Mouse (Mus musculus): ENCODE measurements around the gene Egfem1. TPM values are rescaled to one million over a fixed set of nuclear protein-coding genes. Genes with fewer than 3 reads are reported as not detected.

The Egfem1 gene
- polyA plus RNA-seq, 1 experiment, result not detected

GRCm38 (mm10) chr3:29068428-29069098 lies 13.3 kb upstream of the Egfem1 start:
- no peak overlapping the region for H3K27ac ChIP-seq (ENCODE audit: control insufficient read depth, insufficient read depth, low read depth, low read length, poor library complexity)
- H3K4me1 ChIP-seq (ENCODE audit: control insufficient read depth, insufficient read depth, low read length), result no peaks in the 10 kb centered on the region
- TF ChIP-seq CTCF (IDR thresholded peaks at IDR 0.05; ENCODE audit: control insufficient read depth, insufficient read depth, low read length) (no peak), POLR2A (IDR thresholded peaks at IDR 0.05; ENCODE audit: borderline replicate concordance, control insufficient read depth, low read depth, low read length) (no peak)
- WGBS, result 74% methylated on average over 6 of the region's 6 CpGs
- H3K4me3 ChIP-seq (replicated peaks; ENCODE audit: control insufficient read depth, low read depth, low read length), result no peak overlapping the region

- H3K27ac ChIP-seq (ENCODE audit: control insufficient read depth, insufficient read depth, low read depth, low read length, poor library complexity), result no peak overlapping the region
- H3K4me1 ChIP-seq (ENCODE audit: control insufficient read depth, insufficient read depth, low read length), result no peaks in the 10 kb centered on the region
- 15% methylated on average over 4 of the region's 4 CpGs for WGBS
- H3K4me3 ChIP-seq (replicated peaks; ENCODE audit: control insufficient read depth, low read depth, low read length), result no peak overlapping the region
- TF ChIP-seq CTCF (IDR thresholded peaks at IDR 0.05; ENCODE audit: control insufficient read depth, insufficient read depth, low read length) (no peak), POLR2A (IDR thresholded peaks at IDR 0.05; ENCODE audit: borderline replicate concordance, control insufficient read depth, low read depth, low read length) (no peak)
These were observed 10.5 kb upstream of the Egfem1 start for GRCm38 (mm10) chr3:29071315-29071714.

- H3K27ac ChIP-seq (ENCODE audit: control insufficient read depth, insufficient read depth, low read depth, low read length, poor library complexity), result no peak overlapping the region
- WGBS, result 23% methylated on average over 13 of the region's 13 CpGs
These were observed 306 bp upstream of the Egfem1 start for GRCm38 (mm10) chr3:29081517-29081916.

GRCm38 (mm10) chr3:29082296-29082995 lies 623 bp downstream of the Egfem1 start:
- H3K4me1 ChIP-seq (ENCODE audit: control insufficient read depth, insufficient read depth, low read length), result no peaks in the 10 kb centered on the region
- WGBS, result 3% methylated on average over 55 of the region's 59 CpGs
- H3K4me3 ChIP-seq (replicated peaks; ENCODE audit: control insufficient read depth, low read depth, low read length), result no peak overlapping the region
- H3K27ac ChIP-seq (ENCODE audit: control insufficient read depth, insufficient read depth, low read depth, low read length, poor library complexity), result no peak overlapping the region
- TF ChIP-seq CTCF (IDR thresholded peaks at IDR 0.05; ENCODE audit: control insufficient read depth, insufficient read depth, low read length) (no peak), POLR2A (IDR thresholded peaks at IDR 0.05; ENCODE audit: borderline replicate concordance, control insufficient read depth, low read depth, low read length) (no peak)

More at GRCm38 (mm10) chr3:29081517-29081916, 306 bp upstream of the Egfem1 start:
- no peaks in the 10 kb centered on the region for H3K4me1 ChIP-seq (ENCODE audit: control insufficient read depth, insufficient read depth, low read length)
- no peak overlapping the region for H3K4me3 ChIP-seq (replicated peaks; ENCODE audit: control insufficient read depth, low read depth, low read length)
- TF ChIP-seq POLR2A (IDR thresholded peaks at IDR 0.05; ENCODE audit: borderline replicate concordance, control insufficient read depth, low read depth, low read length) (no peak), CTCF (IDR thresholded peaks at IDR 0.05; ENCODE audit: control insufficient read depth, insufficient read depth, low read length) (no peak)

GRCm38 (mm10) chr3:29082996-29083350 lies 1.1 kb downstream of the Egfem1 start:
- no peak for TF ChIP-seq POLR2A (IDR thresholded peaks at IDR 0.05; ENCODE audit: borderline replicate concordance, control insufficient read depth, low read depth, low read length)
- TF ChIP-seq CTCF (IDR thresholded peaks at IDR 0.05; ENCODE audit: control insufficient read depth, insufficient read depth, low read length), result no peak
- 8% methylated on average over 12 of the region's 12 CpGs for WGBS
- no peak overlapping the region for H3K4me3 ChIP-seq (replicated peaks; ENCODE audit: control insufficient read depth, low read depth, low read length)

GRCm38 (mm10) chr3:29098467-29098866 lies 16.6 kb downstream of the Egfem1 start:
- Histone ChIP-seq H3K27ac (ENCODE audit: control insufficient read depth, insufficient read depth, low read depth, low read length, poor library complexity) (no peak overlapping the region), H3K4me3 (replicated peaks; ENCODE audit: control insufficient read depth, low read depth, low read length) (no peak overlapping the region), H3K4me1 (ENCODE audit: control insufficient read depth, insufficient read depth, low read length) (no peaks in the 10 kb centered on the region)
- WGBS, result 11% methylated on average over 2 of the region's 2 CpGs
- no peak for TF ChIP-seq POLR2A (IDR thresholded peaks at IDR 0.05; ENCODE audit: borderline replicate concordance, control insufficient read depth, low read depth, low read length)
- no peak for TF ChIP-seq CTCF (IDR thresholded peaks at IDR 0.05; ENCODE audit: control insufficient read depth, insufficient read depth, low read length)

More at GRCm38 (mm10) chr3:29082996-29083350, 1.1 kb downstream of the Egfem1 start:
- H3K4me1 ChIP-seq (ENCODE audit: control insufficient read depth, insufficient read depth, low read length), result no peaks in the 10 kb centered on the region
- no peak overlapping the region for H3K27ac ChIP-seq (ENCODE audit: control insufficient read depth, insufficient read depth, low read depth, low read length, poor library complexity)

- TF ChIP-seq CTCF (IDR thresholded peaks at IDR 0.05; ENCODE audit: control insufficient read depth, insufficient read depth, low read length), result no peak
- TF ChIP-seq POLR2A (IDR thresholded peaks at IDR 0.05; ENCODE audit: borderline replicate concordance, control insufficient read depth, low read depth, low read length), result no peak
- no peak overlapping the region for H3K27ac ChIP-seq (ENCODE audit: control insufficient read depth, insufficient read depth, low read depth, low read length, poor library complexity)
- no peaks in the 10 kb centered on the region for H3K4me1 ChIP-seq (ENCODE audit: control insufficient read depth, insufficient read depth, low read length)
- H3K4me3 ChIP-seq (replicated peaks; ENCODE audit: control insufficient read depth, low read depth, low read length), result no peak overlapping the region
- 14% methylated on average over 3 of the region's 3 CpGs for WGBS
These were observed 24.3 kb downstream of the Egfem1 start for GRCm38 (mm10) chr3:29106016-29106723.

- Histone ChIP-seq H3K4me1 (ENCODE audit: control insufficient read depth, insufficient read depth, low read length) (no peaks in the 10 kb centered on the region), H3K4me3 (replicated peaks; ENCODE audit: control insufficient read depth, low read depth, low read length) (no peak overlapping the region), H3K27ac (ENCODE audit: control insufficient read depth, insufficient read depth, low read depth, low read length, poor library complexity) (no peak overlapping the region)
- TF ChIP-seq POLR2A (IDR thresholded peaks at IDR 0.05; ENCODE audit: borderline replicate concordance, control insufficient read depth, low read depth, low read length), result no peak
- WGBS, result 8% methylated on average over 1 of the region's 1 CpGs
These were observed 25.3 kb downstream of the Egfem1 start for GRCm38 (mm10) chr3:29107134-29107533.
